Mouse (Mus musculus) neutrophil, adult 59 days (primary cell): ENCODE data around the gene Retreg2. TPM values are rescaled to one million over a fixed set of nuclear protein-coding genes. Genes with fewer than 3 reads are reported as not detected.

Source experiments
- total RNA-seq, 2 experiments: library from RNA; stranded (reverse); gene quantifications; 1 replicate in 1 of 2; 2 replicates in 1 of 2; pipeline ENCODE4 v1.2.4; 2023

Retreg2 gene
- total RNA-seq, result 10 to 100 TPM; 64.6 to 70.8 TPM

DNA sequence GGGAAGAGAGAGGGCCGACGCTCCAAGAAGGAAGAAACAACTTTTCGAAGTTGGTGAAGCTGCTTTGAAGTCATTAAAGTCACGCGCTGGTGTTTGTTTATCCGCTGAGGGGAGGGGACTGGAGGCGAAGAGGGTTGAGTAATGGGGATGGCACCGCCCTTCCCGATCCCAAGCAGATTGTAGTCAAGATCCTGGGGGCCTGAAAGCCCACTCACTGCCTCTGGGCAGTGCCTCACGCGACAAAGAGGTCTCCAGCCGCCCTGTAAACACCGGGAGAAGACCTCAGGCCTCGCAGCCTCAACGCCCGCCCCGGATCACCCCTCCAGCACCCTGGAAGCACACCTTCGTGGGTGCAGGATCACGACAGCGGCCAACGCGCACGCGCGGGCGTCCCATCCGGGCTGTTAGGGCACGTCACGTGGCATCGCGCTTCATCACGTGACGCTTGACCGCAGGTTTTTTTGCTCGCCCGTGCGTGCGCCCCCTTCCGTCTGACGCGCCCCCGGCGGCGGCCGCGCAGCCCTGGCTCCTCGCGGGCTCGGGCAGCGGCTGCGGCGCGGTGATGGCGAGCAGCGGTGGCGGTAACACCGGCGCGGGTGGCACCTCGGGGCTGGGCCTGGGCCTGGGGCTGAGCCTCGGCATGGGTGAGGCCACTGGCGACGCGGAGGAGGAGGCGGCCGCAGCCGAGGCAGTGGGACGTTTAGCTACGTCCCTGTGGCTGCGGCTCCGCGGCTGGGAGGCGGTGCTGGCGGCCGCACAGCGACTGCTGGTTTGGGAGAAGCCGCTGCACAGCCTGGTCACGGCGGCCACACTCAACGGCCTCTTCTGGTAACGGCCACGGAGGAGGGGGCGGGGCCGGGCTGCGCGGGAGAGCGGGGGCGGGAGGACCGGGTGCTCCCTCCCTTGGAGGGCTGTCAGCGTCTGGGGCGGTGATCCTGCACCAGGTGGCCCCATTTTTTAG, at the start of gene Retreg2, which contains the start of gene Cnppd1:
Retreg2 (plus strand) TSS at position 478 of the 961 bp plus-strand sequence.
Cnppd1 (minus strand) TSS at position 411 of the 961 bp plus-strand sequence.

DNA sequence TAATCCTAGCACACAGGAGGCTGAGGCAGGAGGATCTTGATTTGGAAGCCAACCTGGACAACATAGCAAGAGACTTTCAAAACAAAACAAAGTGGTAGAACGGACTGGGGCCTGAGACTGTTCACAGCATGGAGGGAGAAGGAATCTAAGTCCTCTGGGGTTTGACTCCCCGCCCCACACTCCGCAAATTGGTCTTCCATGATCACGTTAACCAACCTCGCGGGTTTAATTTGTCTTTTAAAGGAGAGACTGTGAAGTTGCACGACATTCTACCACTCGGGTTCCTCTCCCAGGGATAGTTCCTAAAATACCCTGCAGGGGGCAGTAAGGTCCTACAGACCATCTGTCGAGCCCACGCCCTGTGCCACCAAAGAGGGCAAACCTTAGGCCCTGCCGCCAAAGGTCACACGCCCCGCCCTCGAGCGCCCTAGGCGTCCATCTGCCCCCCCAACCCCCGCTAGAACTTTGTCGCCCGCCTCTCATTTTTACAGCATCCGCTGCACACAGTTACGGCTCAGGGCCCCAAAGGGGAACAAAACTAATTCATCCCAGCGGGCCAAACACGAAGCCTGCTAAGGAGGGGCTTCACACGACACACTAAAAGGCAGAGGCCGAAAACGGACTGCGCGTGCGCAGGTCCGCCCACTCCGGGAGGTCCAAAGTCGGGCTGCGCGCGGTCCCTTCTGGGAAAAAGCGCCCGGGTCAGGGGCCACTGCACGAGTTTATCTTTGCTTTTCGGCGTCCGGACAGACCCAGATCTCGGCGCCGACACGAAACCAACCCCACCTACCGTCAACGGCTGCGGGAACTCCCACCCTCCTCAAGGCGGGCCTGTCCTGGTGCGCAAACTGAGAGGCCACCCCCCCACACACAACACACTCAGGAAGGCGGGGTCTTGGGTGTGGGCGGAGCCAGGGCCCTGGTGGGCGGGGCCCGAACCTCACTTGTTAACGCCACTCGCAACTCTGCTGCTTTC, 17.9 kb upstream of the Retreg2 start, which contains the start of gene Nhej1:
Nhej1 (minus strand) TSS at position 855 of the 976 bp plus-strand sequence.

DNA sequence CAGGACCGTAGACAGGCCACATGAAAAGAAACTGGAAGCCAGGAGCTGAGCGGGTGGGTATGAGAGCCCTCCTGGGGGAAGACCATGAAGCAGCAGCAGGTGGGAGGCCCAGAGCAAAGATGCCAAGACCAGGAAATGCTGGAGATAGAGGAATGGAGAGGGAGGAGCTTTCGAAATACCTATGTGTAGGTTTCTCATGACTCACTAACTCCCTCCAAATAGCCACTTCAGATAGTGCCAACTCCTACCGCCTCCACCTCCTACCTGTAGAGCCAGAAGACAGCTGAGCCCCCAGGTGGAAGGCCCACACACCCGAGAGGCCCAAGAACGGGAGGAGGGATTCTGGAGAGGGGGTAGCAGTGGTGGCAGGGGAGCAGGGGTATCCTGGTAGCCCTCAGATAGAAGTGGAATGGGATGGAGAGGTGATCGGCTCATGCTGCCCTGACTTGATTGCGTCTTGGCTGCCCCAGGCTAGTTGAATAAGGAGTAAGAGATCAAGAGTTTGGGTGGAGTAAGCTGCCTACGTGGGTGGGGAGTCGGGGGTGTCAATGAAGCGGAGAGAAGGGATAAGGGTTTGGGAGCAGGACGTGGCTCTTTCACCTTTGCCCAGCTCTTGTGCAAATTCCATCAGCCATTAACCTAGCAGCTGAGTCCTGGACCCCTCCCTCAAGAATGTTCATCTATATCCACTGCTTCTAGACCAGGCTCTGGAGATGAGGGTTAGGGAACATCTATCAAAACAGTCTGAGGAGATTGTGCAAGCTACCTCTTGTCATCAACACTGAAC, 9.0 kb upstream of the Retreg2 start, which contains the start of gene Slc23a3:
Slc23a3 (minus strand) TSS at position 470 of the 787 bp plus-strand sequence.

DNA sequence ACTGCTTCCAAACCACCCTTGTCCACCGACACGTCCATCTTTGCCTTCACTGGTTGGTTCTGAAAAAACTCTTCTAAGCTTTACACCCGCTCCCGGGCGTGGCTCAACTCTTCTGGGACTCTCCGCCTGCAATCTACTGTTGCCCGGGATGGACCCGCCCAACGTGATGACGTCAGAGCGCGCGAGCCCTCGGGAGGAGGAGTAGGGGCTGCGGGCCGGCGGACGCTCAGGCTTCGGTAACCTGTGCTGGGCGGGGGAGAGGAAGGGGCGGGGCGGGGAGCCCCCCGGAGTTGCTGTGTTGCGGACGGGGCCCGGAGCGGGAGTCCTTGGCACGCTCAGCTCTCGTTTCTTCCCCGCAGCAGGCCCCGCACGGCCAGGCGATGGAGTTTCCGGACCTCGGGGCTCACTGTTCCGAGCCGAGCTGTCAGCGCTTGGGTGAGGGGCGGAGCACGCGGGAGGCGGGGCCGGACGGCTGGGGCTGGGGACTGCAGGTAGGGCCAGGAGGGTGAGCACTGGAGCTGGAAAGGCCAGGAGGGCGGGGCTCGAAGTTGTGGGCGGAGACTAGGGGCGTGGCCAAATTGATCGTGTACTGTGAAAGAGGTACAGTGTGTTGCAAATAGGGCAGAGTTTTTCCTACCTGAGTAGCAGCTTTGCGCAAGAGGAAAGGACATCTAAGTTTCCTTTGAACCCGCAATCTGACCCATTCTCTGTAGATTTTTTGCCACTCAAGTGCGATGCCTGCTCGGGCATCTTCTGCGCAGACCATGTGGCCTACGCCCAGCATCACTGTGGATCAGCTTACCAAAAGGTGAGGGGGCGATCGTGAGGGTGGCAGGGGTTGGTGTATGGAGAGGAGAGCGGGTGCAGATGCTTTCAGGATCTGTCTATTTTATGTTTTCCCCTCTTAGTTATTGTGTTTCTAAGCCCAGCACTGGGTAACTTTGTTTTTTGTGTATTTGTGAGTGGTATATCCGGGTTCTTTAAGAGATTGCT, 26.2 kb downstream of the Retreg2 start, which contains the start of gene Zfand2b:
Zfand2b (plus strand) TSS at position 175 of the 993 bp plus-strand sequence.

DNA sequence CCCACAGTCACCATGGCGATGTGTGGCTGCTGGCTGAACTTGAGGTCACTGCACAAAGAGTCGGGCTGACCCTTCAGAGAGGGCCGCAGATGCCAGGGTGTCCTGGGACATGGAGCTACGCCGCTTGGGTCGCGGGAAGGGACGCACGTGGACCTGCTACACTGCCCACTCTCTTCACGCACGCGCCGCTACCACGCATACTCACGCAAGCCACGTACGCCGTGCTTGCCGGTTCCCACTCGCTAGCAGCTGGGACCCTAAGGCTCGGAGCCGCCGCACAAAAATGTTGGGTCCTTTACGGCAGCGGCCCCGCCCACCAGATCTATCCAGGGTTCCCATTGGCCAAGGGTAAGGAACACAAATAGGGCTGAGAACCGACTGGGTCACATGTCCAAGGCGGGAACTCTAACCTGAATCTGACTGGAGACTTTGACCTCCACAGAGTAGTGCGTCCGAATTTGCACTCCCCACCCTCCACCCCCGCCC, 37.6 kb downstream of the Retreg2 start, which contains the start of gene Abcb6:
Abcb6 (minus strand) TSS at position 288 of the 486 bp plus-strand sequence.

DNA sequence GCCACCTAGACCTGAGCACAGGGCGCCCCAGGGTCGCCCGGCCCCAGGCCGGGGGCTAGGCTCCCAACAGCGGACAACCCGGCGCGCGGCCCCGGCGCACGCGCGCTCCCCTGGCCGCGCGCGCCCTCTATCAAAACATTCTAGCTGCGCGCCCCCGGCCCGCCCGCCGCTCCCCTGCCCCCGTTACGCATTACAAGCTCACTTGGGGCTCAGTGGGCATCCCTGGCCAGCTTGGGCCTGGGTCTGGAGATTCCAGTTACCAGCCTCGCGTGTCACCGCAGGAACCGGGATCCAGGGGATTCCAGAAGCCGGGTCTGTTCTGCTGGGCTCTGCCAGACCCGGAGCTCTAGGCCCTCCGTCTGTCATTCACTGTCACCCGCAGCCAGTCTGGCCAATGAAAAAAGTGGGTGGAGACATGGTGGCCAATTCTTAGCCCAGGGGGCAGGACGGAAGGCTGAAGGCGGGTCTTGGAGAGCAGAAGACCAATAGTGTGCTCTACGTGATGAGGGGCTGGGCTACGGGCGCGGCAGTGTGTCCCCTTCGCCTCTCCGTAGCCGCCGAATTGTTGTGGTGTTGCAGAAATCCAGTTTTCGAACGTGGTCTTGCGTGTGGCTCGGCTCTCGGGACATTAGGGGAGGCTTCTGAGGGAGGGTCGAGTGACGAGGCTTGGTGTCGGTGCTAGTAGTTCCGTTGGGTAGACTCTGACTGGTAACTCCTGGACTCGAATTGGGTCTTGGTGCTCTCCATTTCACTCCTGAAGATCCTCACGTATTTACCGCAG, 49.2 kb downstream of the Retreg2 start, which contains the start of the genes Ankzf1 and Atg9a:
Ankzf1 (plus strand) TSS at position 530 of the 781 bp plus-strand sequence.
Atg9a (minus strand) TSS at position 575 of the 781 bp plus-strand sequence.

Other genes with a start within 250 kb of the Retreg2 start
- not detected for gene Cryba2, start 249.6 kb upstream of the Retreg2 start, total RNA-seq
- not detected for gene Cfap65, start 207.2 kb upstream of the Retreg2 start, total RNA-seq
- under 1 TPM in 1 of 2 experiments, not detected in 1; 0.58 TPM for gene Ihh, start 191.1 kb upstream of the Retreg2 start, total RNA-seq
- gene Nhej1, start 17.6 kb upstream of the Retreg2 start, total RNA-seq, result 10 to 100 TPM in 1 of 2 experiments, 1 to 10 TPM in 1; 7.5 to 10.2 TPM
- 1 to 10 TPM; 1.2 to 1.5 TPM for gene Slc23a3, start 8.9 kb upstream of the Retreg2 start, total RNA-seq
- gene Cnppd1, start 67 bp upstream of the Retreg2 start, total RNA-seq, result 100 to 1,000 TPM; 103 to 115 TPM
- 10 to 100 TPM; 52.0 to 63.6 TPM for gene Zfand2b, start 25.9 kb downstream of the Retreg2 start, total RNA-seq
- 1 to 10 TPM; 6.7 TPM for gene Abcb6, start 37.6 kb downstream of the Retreg2 start, total RNA-seq
- gene Ankzf1, start 49.4 kb downstream of the Retreg2 start, total RNA-seq, result 10 to 100 TPM; 18.8 to 20.0 TPM
- 10 to 100 TPM; 69.0 to 69.1 TPM for gene Atg9a, start 49.4 kb downstream of the Retreg2 start, total RNA-seq
- 10 to 100 TPM; 18.7 to 22.2 TPM for gene Glb1l, start 68.0 kb downstream of the Retreg2 start, total RNA-seq
- 100 to 1,000 TPM; 127 to 139 TPM for gene Stk16, start 68.1 kb downstream of the Retreg2 start, total RNA-seq
- 100 to 1,000 TPM; 415 to 449 TPM for gene Tuba4a, start 77.1 kb downstream of the Retreg2 start, total RNA-seq
- gene A630095N17Rik, start 89.3 kb downstream of the Retreg2 start, total RNA-seq, result not detected
- gene Dnajb2, start 93.6 kb downstream of the Retreg2 start, total RNA-seq, result 10 to 100 TPM in 1 of 2 experiments, 1 to 10 TPM in 1; 8.7 to 11.0 TPM
- gene Ptprn, start 121.7 kb downstream of the Retreg2 start, total RNA-seq, result not detected
- not detected for gene Resp18, start 135.6 kb downstream of the Retreg2 start, total RNA-seq
- gene Dnpep, start 175.2 kb downstream of the Retreg2 start, total RNA-seq, result 10 to 100 TPM; 27.7 to 32.2 TPM
- under 1 TPM; 0.16 to 0.31 TPM for gene Des, start 217.6 kb downstream of the Retreg2 start, total RNA-seq
- not detected for gene Speg, start 232.5 kb downstream of the Retreg2 start, total RNA-seq